Mouse (Mus musculus) forebrain, embryonic 11.5 days (tissue): ENCODE measurements around the gene Zfp941. TPM values are rescaled to one million over a fixed set of nuclear protein-coding genes. Genes with fewer than 3 reads are reported as not detected.
"Not testable (repeated sequence)": the region's sequence is repeated elsewhere in the genome, so short reads cannot be mapped to it uniquely, and the experiment has no call there.

Experiments
- ATAC-seq: fragments of 200-750 bp; cut with Nextera tagmentation; replicated peaks from 2 replicates; pipeline ENCODE4 v1.8.0; 2017; ENCODE audit warnings: moderate TSS enrichment; ENCODE audit not compliant: low FRiP score
- DNase-seq: peaks from one replicate; pipeline ENCODE4 v3.0.0-alpha.2; 2017; ENCODE audit warnings: low spot score
- H3K27ac ChIP-seq: fragments of 300-500 bp; sonication (generic); 2 replicates; pipeline ENCODE4 v1.5.1; 2014; ENCODE audit warnings: low read depth, low read length
- H3K27me3 ChIP-seq: fragments of 300-500 bp; sonication (generic); 2 replicates; pipeline ENCODE4 v1.6.1; 2014; ENCODE audit warnings: mild to moderate bottlenecking, low read length, mixed read lengths; ENCODE audit not compliant: control insufficient read depth, insufficient read depth
- H3K36me3 ChIP-seq: fragments of 300-500 bp; sonication (generic); 2 replicates; pipeline ENCODE4 v1.6.1; 2014; ENCODE audit warnings: mild to moderate bottlenecking, low read length, moderate library complexity, mixed read lengths; ENCODE audit not compliant: control insufficient read depth, insufficient read depth
- H3K4me1 ChIP-seq: fragments of 300-500 bp; sonication (generic); replicated peaks from 2 replicates; pipeline ENCODE4 v1.6.1; 2014; ENCODE audit warnings: low read length, mixed read lengths; ENCODE audit not compliant: control insufficient read depth, insufficient read depth
- H3K4me2 ChIP-seq: fragments of 300-500 bp; sonication (generic); 2 replicates; pipeline ENCODE4 v1.6.1; 2014; ENCODE audit warnings: low read depth, mild to moderate bottlenecking, low read length, moderate library complexity, mixed read lengths; ENCODE audit not compliant: severe bottlenecking
- H3K4me3 ChIP-seq: fragments of 300-500 bp; sonication (generic); 2 replicates; pipeline ENCODE4 v1.5.1; 2014; ENCODE audit warnings: low read depth, low read length
- H3K9ac ChIP-seq: fragments of 300-500 bp; sonication (generic); 2 replicates; pipeline ENCODE4 v1.6.1; 2014; ENCODE audit warnings: low read length
- H3K9me3 ChIP-seq: fragments of 300-500 bp; sonication (generic); 2 replicates; pipeline ENCODE4 v1.6.1; 2016; ENCODE audit warnings: low read length, mixed read lengths; ENCODE audit not compliant: control insufficient read depth
- WGBS: fragments of 180-500 bp; shearing (Covaris S2); extraction: QIAGEN DNeasy Blood & Tissue Kit; methylation state at CpG from one replicate; pipeline ENCODE4 v1.1.7; 2014; 5-methylcytosine and 5-hydroxymethylcytosine counted together
- polyA plus RNA-seq: library from polyadenylated mRNA; unstranded; fragments of >200 nt; fragmentation: Nextera tagmentation; extraction: Ambion mirVana; gene quantifications from 2 replicates; pipeline ENCODE4 v1.2.1, GENCODE M21; 2014

Zfp941 gene
- polyA plus RNA-seq, 1 experiment from 2014 or later = 5.2 TPM

GRCm38 (mm10) chr7:140780548-140780947 lies 41.4 kb downstream of the Zfp941 start:
- H3K9ac ChIP-seq = no peak overlapping the region
- no peaks in the 10 kb centered on the region for H3K36me3 ChIP-seq
- no peak overlapping the region for H3K4me3 ChIP-seq
- WGBS = 84% methylated on average over 4 of the region's 4 CpGs
- no peak overlapping the region for H3K4me2 ChIP-seq
- H3K27ac ChIP-seq = no peak overlapping the region
- ATAC-seq (no peak), DNase-seq (no peak)
- no peaks in the 10 kb centered on the region for H3K4me1 ChIP-seq
- H3K27me3 ChIP-seq = no peaks in the 10 kb centered on the region
- H3K9me3 ChIP-seq = no peaks in the 10 kb centered on the region

- Histone ChIP-seq H3K4me1 (no peaks in the 10 kb centered on the region), H3K36me3 (no peaks in the 10 kb centered on the region), H3K27me3 (no peaks in the 10 kb centered on the region), H3K4me2 (no peak overlapping the region), H3K4me3 (no peak overlapping the region), H3K9ac (no peak overlapping the region), H3K27ac (no peak overlapping the region), H3K9me3 (no peaks in the 10 kb centered on the region)
- ATAC-seq (no peak), DNase-seq (no peak)
- 82% methylated on average over 12 of the region's 12 CpGs for WGBS
These were observed 55.9 kb downstream of the Zfp941 start for GRCm38 (mm10) chr7:140765888-140766739.

- not testable (repeated sequence) for H3K27ac ChIP-seq, H3K4me2 ChIP-seq, H3K27me3 ChIP-seq, H3K4me3 ChIP-seq, DNase-seq, H3K9me3 ChIP-seq, H3K9ac ChIP-seq, H3K4me1 ChIP-seq, ATAC-seq, H3K36me3 ChIP-seq
- WGBS = 66% methylated on average over 1 of the region's 1 CpGs
These were observed 56.6 kb downstream of the Zfp941 start for GRCm38 (mm10) chr7:140765391-140765790.

- H3K4me2 ChIP-seq = no peak within 1 kb of the TSS
- no peaks in the 10 kb centered on the region for H3K36me3 ChIP-seq
- H3K27ac ChIP-seq = no peak within 1 kb of the TSS
- H3K4me3 ChIP-seq = no peak within 1 kb of the TSS
- WGBS = 89% methylated on average over 7 of the region's 7 CpGs
- H3K9me3 ChIP-seq = no peaks in the 10 kb centered on the region
- no peaks in the 10 kb centered on the region for H3K4me1 ChIP-seq
- H3K27me3 ChIP-seq = no peaks in the 10 kb centered on the region
- DNase-seq = no peak
- no peak for ATAC-seq
- H3K9ac ChIP-seq = no peak within 1 kb of the TSS
These were observed 58.4 kb downstream of the Zfp941 start, which contains the start of gene Cyp2e1 for GRCm38 (mm10) chr7:140763447-140764020. Cyp2e1 (plus strand) TSS chr7:140763739.

- no peak for DNase-seq
- Histone ChIP-seq H3K9me3 (no peaks in the 10 kb centered on the region), H3K27ac (no peak overlapping the region), H3K4me3 (no peak overlapping the region), H3K4me1 (no peaks in the 10 kb centered on the region), H3K9ac (no peak overlapping the region), H3K27me3 (no peaks in the 10 kb centered on the region), H3K4me2 (no peak overlapping the region), H3K36me3 (no peaks in the 10 kb centered on the region)
- ATAC-seq = no peak
These were observed 61.3 kb downstream of the Zfp941 start for GRCm38 (mm10) chr7:140760647-140761046.

Other genes with a start within 250 kb of the Zfp941 start
- gene Olfr46, start 220.9 kb downstream of the Zfp941 start, polyA plus RNA-seq = 0.03 TPM in 1 of 2 replicates, not detected in the other
- not detected in 2 replicates for gene Olfr61, start 193.2 kb downstream of the Zfp941 start, polyA plus RNA-seq
- not detected in 2 replicates for gene Olfr53, start 175.7 kb downstream of the Zfp941 start, polyA plus RNA-seq
- gene Olfr539, start 162.2 kb downstream of the Zfp941 start, polyA plus RNA-seq = not detected in 2 replicates
- gene Olfr45, start 140.2 kb downstream of the Zfp941 start, polyA plus RNA-seq = not detected in 2 replicates
- not detected in 2 replicates for gene Olfr541, start 124.9 kb downstream of the Zfp941 start, polyA plus RNA-seq
- gene Cyp2e1, start 58.4 kb downstream of the Zfp941 start, polyA plus RNA-seq = not detected in 2 replicates
- not detected in 2 replicates for gene Syce1, start 34.3 kb downstream of the Zfp941 start, polyA plus RNA-seq
- 0.48 TPM in 1 of 2 replicates, not detected in the other for gene Urah, start 12.8 kb upstream of the Zfp941 start, polyA plus RNA-seq
- not detected in 2 replicates for gene Scgb1c1, start 23.4 kb upstream of the Zfp941 start, polyA plus RNA-seq
- not detected in 2 replicates for gene Odf3, start 25.6 kb upstream of the Zfp941 start, polyA plus RNA-seq
- not detected in 2 replicates for gene Gm45785, start 34.2 kb upstream of the Zfp941 start, polyA plus RNA-seq
- gene Ric8a, start 34.8 kb upstream of the Zfp941 start, polyA plus RNA-seq = 57.2 and 63.0 TPM in 2 replicates
- gene Bet1l, start 35.4 kb upstream of the Zfp941 start, polyA plus RNA-seq = 27.2 and 29.1 TPM in 2 replicates
- 242 and 244 TPM in 2 replicates for gene Psmd13, start 59.8 kb upstream of the Zfp941 start, polyA plus RNA-seq
- gene Sirt3, start 60.1 kb upstream of the Zfp941 start, polyA plus RNA-seq = 24.3 and 25.2 TPM in 2 replicates
- gene Cox8b, start 78.3 kb upstream of the Zfp941 start, polyA plus RNA-seq = not detected in 2 replicates
- gene Nlrp6, start 98.7 kb upstream of the Zfp941 start, polyA plus RNA-seq = 0.11 and 0.37 TPM in 2 replicates
- 15.8 and 16.1 TPM in 2 replicates for gene Pgghg, start 119.2 kb upstream of the Zfp941 start, polyA plus RNA-seq
- gene Ifitm5, start 128.1 kb upstream of the Zfp941 start, polyA plus RNA-seq = 0.49 TPM in 1 of 2 replicates, not detected in the other
- gene Gm45717, start 133.8 kb upstream of the Zfp941 start, polyA plus RNA-seq = not detected in 2 replicates
- 225 and 231 TPM in 2 replicates for gene Ifitm2, start 133.8 kb upstream of the Zfp941 start, polyA plus RNA-seq
- gene Ifitm1, start 145.0 kb upstream of the Zfp941 start, polyA plus RNA-seq = 5.6 and 8.1 TPM in 2 replicates
- 9.4 and 9.7 TPM in 2 replicates for gene Ifitm3, start 188.6 kb upstream of the Zfp941 start, polyA plus RNA-seq
- not detected in 2 replicates for gene Ifitm6, start 195.7 kb upstream of the Zfp941 start, polyA plus RNA-seq
- gene Gm17387, start 207.0 kb upstream of the Zfp941 start, polyA plus RNA-seq = not detected in 2 replicates
- gene B4galnt4, start 238.9 kb upstream of the Zfp941 start, polyA plus RNA-seq = 22.3 and 23.5 TPM in 2 replicates